Mouse (Mus musculus) ES-E14 (cell line): Measurements from ENCODE around the gene Cdhr2.

Source experiments
- HCFC1 ChIP-seq: IDR thresholded peaks from 2 replicates; pipeline ENCODE4 v1.6.1; 2012; ENCODE audit warnings: low read length, inconsistent platforms, borderline replicate concordance; ENCODE audit not compliant: insufficient read depth
- ZNF384 ChIP-seq: IDR thresholded peaks from 2 replicates; pipeline ENCODE4 v1.6.1; 2012; ENCODE audit warnings: low read depth, low read length, inconsistent platforms

GRCm38 (mm10) chr13:54693558-54694347 is 7.5 kb upstream of the Cdhr2 start, which contains the start of gene Rnf44:
- no peak for TF ChIP-seq HCFC1
- no peak for TF ChIP-seq ZNF384
